Mouse (Mus musculus) intestine, embryonic 16.5 days (tissue): ENCODE data around the gene Igsf8. TPM values are rescaled to one million over a fixed set of nuclear protein-coding genes. Genes with fewer than 3 reads are reported as not detected.
A peak's percentile ranks its signal among the peaks of the same experiment; 100 is the strongest.

ENCODE experiments used
- ATAC-seq: fragments of 200-750 bp; cut with Nextera tagmentation; 2 replicates; pipeline ENCODE4 v1.8.0; 2017; ENCODE audit warnings: moderate TSS enrichment, moderate library complexity
- H3K27ac ChIP-seq: fragments of 300-500 bp; sonication (generic); 2 replicates; pipeline ENCODE4 v1.5.1; 2014; ENCODE audit warnings: mild to moderate bottlenecking, low read length
- H3K27me3 ChIP-seq: fragments of 300-500 bp; sonication (generic); replicated peaks from 2 replicates; pipeline ENCODE4 v1.6.1; 2014; ENCODE audit warnings: low read length, control low read depth, mixed read lengths; ENCODE audit not compliant: control insufficient read depth, insufficient read depth
- H3K36me3 ChIP-seq: fragments of 300-500 bp; sonication (generic); 2 replicates; pipeline ENCODE4 v1.6.1; 2014; ENCODE audit warnings: low read length, control low read depth; ENCODE audit not compliant: control insufficient read depth, insufficient read depth
- H3K4me1 ChIP-seq: fragments of 300-500 bp; sonication (generic); 2 replicates; pipeline ENCODE4 v1.6.1; 2014; ENCODE audit warnings: low read length, control low read depth, mixed read lengths; ENCODE audit not compliant: control insufficient read depth, insufficient read depth
- H3K4me2 ChIP-seq: fragments of 300-500 bp; sonication (generic); 2 replicates; pipeline ENCODE4 v1.6.1; 2014; ENCODE audit warnings: low read depth, low read length, control low read depth
- H3K4me3 ChIP-seq: fragments of 300-500 bp; sonication (generic); 2 replicates; pipeline ENCODE4 v1.5.1; 2014; ENCODE audit warnings: mild to moderate bottlenecking, low read length
- H3K9ac ChIP-seq: fragments of 300-500 bp; sonication (generic); 2 replicates; pipeline ENCODE4 v1.6.1; 2014; ENCODE audit warnings: low read depth, low read length
- H3K9me3 ChIP-seq: fragments of 300-500 bp; sonication (generic); 2 replicates; pipeline ENCODE4 v1.6.1; 2016; ENCODE audit warnings: low read length, control low read depth; ENCODE audit not compliant: control insufficient read depth
- WGBS: fragments of 180-500 bp; shearing (Covaris S2); extraction: QIAGEN DNeasy Blood & Tissue Kit; methylation state at CpG from one replicate; pipeline ENCODE4 v1.1.7; 2014; 5-methylcytosine and 5-hydroxymethylcytosine counted together
- polyA plus RNA-seq: library from polyadenylated mRNA; unstranded; fragments of >200 nt; fragmentation: Nextera tagmentation; extraction: Ambion mirVana; gene quantifications from 2 replicates; pipeline ENCODE4 v1.2.1, GENCODE M21; 2015

Gene Igsf8
- polyA plus RNA-seq, 1 experiment from 2014 or later, result 45.2 TPM

DNA sequence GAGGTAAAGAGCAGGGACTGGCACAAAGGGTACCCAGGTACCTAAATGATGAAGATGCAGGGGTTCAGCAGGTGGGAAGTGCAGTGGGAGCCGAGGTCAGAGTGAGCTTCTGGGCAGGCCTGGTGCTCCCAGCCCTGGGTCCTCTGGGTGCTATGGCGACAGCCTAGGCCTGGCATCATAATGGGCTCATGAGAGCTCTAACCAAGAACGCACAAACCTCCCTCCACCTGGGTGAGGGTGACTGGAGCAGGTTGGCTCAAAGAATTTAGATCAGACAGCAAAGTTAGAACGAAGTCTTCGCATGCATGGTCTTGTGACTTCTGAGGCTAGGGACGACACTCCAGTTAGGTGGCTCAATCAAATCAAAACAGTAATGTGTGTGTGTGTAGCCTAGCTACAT, 3.1 kb upstream of the Igsf8 start, which contains the start of gene Atp1a4:
Atp1a4 (minus strand) TSS at position 101 of the 400 bp plus-strand sequence.
- Histone ChIP-seq H3K9ac (no peak within 1 kb of the TSS), H3K27me3 (no peaks in the 10 kb centered on the region), H3K4me1 (no peaks in the 10 kb centered on the region), H3K9me3 (no peaks in the 10 kb centered on the region), H3K27ac (no peak within 1 kb of the TSS), H3K4me3 (no peak within 1 kb of the TSS), H3K36me3 (no peaks in the 10 kb centered on the region), H3K4me2 (no peak within 1 kb of the TSS)
- no peak for ATAC-seq
- WGBS, result 92% methylated on average over 6 of the region's 6 CpGs

DNA sequence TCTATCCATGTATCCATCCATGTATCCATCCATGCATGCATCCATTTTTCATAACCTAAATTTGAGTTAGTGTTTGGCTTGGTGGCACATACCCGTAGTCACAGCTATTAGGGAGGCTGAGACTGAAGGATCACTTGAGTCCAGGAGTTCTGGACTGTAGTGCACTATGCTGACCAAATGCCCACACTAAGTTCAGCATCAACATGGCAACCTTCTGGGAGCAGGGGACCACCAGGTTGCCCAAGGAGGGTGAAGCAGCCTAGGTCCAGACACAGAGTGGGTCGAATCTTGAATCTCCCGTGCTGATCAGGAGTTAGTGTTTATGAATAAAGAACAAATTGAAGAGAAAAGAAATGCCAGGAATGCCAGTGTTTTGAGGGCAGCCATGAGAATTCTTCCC, 9.8 kb downstream of the Igsf8 start:
- Histone ChIP-seq H3K4me1 (peaks cover 5% of the 10 kb centered on the region; the same call in 1 of the 2 replicates), H3K9me3 (no peaks in the 10 kb centered on the region), H3K27me3 (no peaks in the 10 kb centered on the region), H3K27ac (no peak overlapping the region), H3K4me2 (no peak overlapping the region), H3K36me3 (no peaks in the 10 kb centered on the region), H3K4me3 (no peak overlapping the region), H3K9ac (no peak overlapping the region)
- ATAC-seq, result no peak
- 76% methylated on average over 3 of the region's 3 CpGs for WGBS

GRCm38 (mm10) chr1:172271765-172272164, 10.3 kb downstream of the Igsf8 start:
- Histone ChIP-seq H3K9ac (no peak overlapping the region), H3K27me3 (no peaks in the 10 kb centered on the region), H3K4me2 (no peak overlapping the region), H3K36me3 (no peaks in the 10 kb centered on the region), H3K27ac (no peak overlapping the region), H3K4me1 (peaks cover 5% of the 10 kb centered on the region; the same call in 1 of the 2 replicates), H3K4me3 (no peak overlapping the region), H3K9me3 (no peaks in the 10 kb centered on the region)
- no peak for ATAC-seq
- 60% methylated on average over 10 of the region's 10 CpGs for WGBS

DNA sequence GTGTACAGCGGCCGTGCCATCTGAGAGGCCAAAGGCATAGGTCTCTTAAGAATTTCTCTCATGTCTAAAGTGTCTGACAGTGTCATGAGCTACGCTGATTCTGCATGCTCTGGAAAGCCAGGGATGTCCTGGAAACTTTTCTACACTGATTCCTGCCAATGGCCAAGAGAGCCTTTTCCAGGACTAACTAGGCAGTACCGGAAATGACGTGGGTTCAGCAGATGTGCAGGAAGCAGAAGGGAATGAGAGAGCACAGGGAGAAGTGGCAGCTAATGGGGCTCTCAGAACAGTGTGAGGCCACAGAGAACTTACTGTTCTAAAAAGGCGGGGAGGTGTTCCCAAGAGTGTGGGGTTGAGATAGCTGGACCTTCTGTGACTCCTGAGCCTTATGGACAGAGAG, 11.9 kb downstream of the Igsf8 start:
- Histone ChIP-seq H3K27ac (no peak overlapping the region), H3K27me3 (no peaks in the 10 kb centered on the region), H3K9me3 (no peaks in the 10 kb centered on the region), H3K4me3 (no peak overlapping the region), H3K4me1 (peaks cover 5% of the 10 kb centered on the region; the same call in 1 of the 2 replicates), H3K36me3 (no peaks in the 10 kb centered on the region), H3K4me2 (no peak overlapping the region), H3K9ac (no peak overlapping the region)
- WGBS, result 80% methylated on average over 6 of the region's 6 CpGs
- ATAC-seq, result no peak

GRCm38 (mm10) chr1:172274116-172274515, 12.7 kb downstream of the Igsf8 start:
- Histone ChIP-seq H3K4me1 (peaks cover 5% of the 10 kb centered on the region; the same call in 1 of the 2 replicates), H3K36me3 (no peaks in the 10 kb centered on the region), H3K4me3 (no peak overlapping the region), H3K27me3 (no peaks in the 10 kb centered on the region), H3K9me3 (no peaks in the 10 kb centered on the region), H3K27ac (no peak overlapping the region), H3K4me2 (no peak overlapping the region), H3K9ac (no peak overlapping the region)
- ATAC-seq, result no peak
- WGBS, result 53% methylated on average over 5 of the region's 5 CpGs

- no peaks in the 10 kb centered on the region for H3K9me3 ChIP-seq
- ATAC-seq, result 0 out of 2 replicates have a peak, but pooled peaks have one; percentile 28
- no peaks in the 10 kb centered on the region for H3K36me3 ChIP-seq
- 55% methylated on average over 5 of the region's 5 CpGs for WGBS
- H3K4me3 ChIP-seq, result no peak overlapping the region
- no peak overlapping the region for H3K4me2 ChIP-seq
- no peak overlapping the region for H3K9ac ChIP-seq
- H3K27ac ChIP-seq, result no peak overlapping the region
- H3K27me3 ChIP-seq, result no peaks in the 10 kb centered on the region
- peaks cover 5% of the 10 kb centered on the region; the same call in 1 of the 2 replicates for H3K4me1 ChIP-seq
Measured at GRCm38 (mm10) chr1:172274547-172274946, 13.1 kb downstream of the Igsf8 start.

DNA sequence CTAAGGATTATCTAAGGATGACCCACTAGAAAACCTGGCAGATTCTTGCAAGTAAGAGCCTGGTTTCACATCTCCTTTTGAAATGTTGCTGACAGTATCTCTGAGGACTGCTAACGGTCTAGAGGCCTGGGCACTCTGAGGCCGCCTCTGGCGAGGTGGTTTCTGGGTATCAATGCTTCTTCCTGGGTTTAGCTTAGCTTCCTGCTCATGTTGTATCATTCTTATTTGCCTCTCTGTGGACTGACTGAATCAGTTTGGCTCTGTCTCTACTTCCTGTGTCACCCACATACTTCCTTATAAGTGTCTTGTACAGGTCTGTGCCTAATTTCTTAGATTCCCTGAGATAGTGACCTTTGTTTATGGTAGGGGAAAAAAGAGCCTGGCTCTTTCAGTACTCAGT, 15.7 kb downstream of the Igsf8 start:
- no peak overlapping the region for H3K4me2 ChIP-seq
- ATAC-seq, result no peak
- H3K9ac ChIP-seq, result no peak overlapping the region
- H3K27ac ChIP-seq, result no peak overlapping the region
- H3K4me1 ChIP-seq, result peaks cover 8% of the 10 kb centered on the region
- no peaks in the 10 kb centered on the region for H3K9me3 ChIP-seq
- H3K4me3 ChIP-seq, result no peak overlapping the region
- no peaks in the 10 kb centered on the region for H3K27me3 ChIP-seq
- WGBS, result 71% methylated on average over 3 of the region's 3 CpGs
- no peaks in the 10 kb centered on the region for H3K36me3 ChIP-seq

GRCm38 (mm10) chr1:172278328-172278727, 16.9 kb downstream of the Igsf8 start:
- ATAC-seq, result no peak
- Histone ChIP-seq H3K9ac (no peak overlapping the region), H3K27me3 (no peaks in the 10 kb centered on the region), H3K27ac (no peak overlapping the region), H3K4me1 (peaks cover 8% of the 10 kb centered on the region), H3K4me2 (no peak overlapping the region), H3K4me3 (no peak overlapping the region), H3K9me3 (no peaks in the 10 kb centered on the region), H3K36me3 (no peaks in the 10 kb centered on the region)
- WGBS, result 89% methylated on average over 13 of the region's 13 CpGs

- H3K4me2 ChIP-seq, result no peak overlapping the region
- no peaks in the 10 kb centered on the region for H3K27me3 ChIP-seq
- peaks cover 3% of the 10 kb centered on the region; the same call in 1 of the 2 replicates for H3K4me1 ChIP-seq
- H3K4me3 ChIP-seq, result no peak overlapping the region
- no peak overlapping the region for H3K9ac ChIP-seq
- WGBS, result 78% methylated on average over 16 of the region's 16 CpGs
- no peak for ATAC-seq
- no peaks in the 10 kb centered on the region for H3K9me3 ChIP-seq
- H3K36me3 ChIP-seq, result no peaks in the 10 kb centered on the region
- H3K27ac ChIP-seq, result no peak overlapping the region
Measured at GRCm38 (mm10) chr1:172279768-172280509, 18.5 kb downstream of the Igsf8 start.
